Mouse (Mus musculus) ovary, postnatal 14 days (tissue): ENCODE data around the gene Col5a3.
A peak's percentile ranks its signal among the peaks of the same experiment; 100 is the strongest.

Experiments used
- DNase-seq: peaks from one replicate; pipeline ENCODE4 v3.0.0; 2022; ENCODE audit warnings: low spot score

Gene Col5a3

DNA sequence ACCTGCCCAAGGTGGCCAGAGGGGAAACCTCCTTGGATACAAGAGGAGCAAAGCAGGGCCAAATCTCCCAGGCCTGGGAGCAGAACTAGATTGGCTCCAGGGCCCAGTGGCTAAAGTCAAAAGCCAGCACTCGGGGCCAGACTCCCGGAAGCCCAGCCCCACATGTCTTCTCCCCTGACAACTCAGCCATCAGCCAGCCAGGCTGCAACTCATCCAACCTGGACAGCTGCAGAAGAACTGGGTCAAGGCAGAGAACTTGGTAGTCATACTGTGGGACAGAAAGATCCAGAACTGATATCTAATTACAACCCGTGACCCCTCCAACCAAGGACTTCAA lies 9.7 kb downstream of the Col5a3 start:
- no peak for DNase-seq

DNA sequence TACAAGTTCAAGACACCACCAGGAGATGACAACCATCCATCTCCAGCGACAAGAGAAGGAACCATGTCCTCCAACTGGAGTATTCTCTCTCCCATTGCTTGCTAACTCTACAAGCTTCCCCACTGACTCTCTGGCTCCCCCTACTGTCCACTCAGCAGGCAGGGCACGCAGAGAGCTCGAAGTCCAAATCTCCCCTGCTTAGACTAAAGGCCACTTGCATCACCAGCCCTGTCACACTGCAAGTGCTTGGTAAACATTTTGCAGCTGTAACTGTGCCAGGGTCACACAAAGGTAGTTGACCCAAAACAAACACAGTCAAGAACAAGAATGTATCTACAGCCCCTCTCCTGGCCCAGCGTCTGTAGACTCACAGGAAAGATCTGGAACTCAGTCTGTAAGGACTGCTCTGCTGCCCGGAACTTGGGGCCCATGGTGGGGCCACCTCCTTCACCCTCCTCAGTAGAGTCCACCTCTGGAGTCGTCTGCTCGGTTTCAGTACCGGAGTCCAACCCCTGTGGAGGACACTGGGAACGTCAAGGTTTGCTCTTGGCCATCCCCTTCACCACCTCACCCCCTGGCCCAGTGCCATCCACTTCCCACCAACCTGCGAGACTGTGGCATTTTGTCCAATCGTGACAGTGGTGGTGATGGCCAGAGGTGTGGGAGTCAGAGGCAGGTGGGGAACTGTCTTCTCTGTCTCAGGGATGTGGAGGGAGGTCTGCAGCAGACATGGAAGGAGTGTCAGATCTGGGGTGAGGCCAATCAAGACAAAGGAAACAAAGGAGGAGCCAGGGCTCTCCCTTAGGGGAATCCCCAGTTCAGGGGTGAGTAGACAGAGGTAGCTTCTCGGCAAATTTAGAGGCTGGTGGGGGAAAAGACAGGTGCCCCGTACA lies 10.4 kb downstream of the Col5a3 start:
- DNase-seq, result no peak

DNA sequence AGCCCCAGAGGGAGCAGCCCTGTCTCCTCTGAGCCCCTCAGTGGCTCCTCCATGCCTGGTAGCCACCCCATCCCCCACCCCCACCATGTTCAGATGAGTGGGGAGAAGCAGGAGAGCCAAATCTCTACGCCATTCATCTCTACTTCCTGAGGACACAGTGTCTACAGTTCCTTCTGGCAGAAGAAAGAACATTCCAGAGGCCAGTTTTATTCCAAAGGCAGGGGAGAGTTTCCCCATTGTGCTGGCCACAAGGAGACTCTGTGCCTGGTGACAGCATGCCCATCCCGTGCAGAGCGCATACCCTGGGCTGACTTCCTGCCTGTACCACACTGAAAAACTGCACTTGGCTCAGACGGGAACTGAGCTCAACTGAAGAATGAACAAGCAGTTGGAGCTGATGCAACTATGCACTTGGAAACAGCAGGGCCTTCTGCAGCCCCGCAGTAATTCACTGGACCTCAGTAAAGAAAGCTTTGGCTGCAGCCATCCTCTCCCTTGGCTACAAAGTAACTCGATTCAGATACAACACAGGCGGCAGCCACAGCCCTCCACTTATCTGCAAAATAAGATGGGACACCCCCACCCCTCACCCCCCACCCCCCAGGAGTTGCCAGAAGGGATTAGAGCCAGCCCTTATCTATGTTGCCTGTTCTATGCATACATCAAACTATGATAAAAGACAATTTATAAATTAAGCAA lies 20.6 kb downstream of the Col5a3 start:
- DNase-seq, result no peak

DNA sequence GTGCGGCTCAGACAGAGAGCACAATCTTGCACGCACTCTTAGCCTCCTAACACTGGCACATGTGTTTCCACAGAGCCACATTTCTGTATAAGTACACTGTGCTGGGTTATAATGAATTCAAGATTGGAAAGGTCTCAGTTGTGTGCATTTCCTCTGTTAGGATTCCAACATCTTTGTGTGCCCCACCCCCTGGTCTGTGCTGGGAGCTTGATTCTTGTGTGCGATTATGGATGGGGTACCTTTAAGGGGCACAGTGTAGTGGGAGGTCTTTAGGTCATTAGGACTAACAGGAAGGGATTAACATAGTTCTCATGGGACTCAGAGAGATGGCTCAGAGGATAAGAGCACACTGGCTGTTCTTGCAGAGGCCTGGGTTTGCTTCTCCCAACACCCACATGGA lies 24.5 kb downstream of the Col5a3 start:
- DNase-seq, result no peak

DNA sequence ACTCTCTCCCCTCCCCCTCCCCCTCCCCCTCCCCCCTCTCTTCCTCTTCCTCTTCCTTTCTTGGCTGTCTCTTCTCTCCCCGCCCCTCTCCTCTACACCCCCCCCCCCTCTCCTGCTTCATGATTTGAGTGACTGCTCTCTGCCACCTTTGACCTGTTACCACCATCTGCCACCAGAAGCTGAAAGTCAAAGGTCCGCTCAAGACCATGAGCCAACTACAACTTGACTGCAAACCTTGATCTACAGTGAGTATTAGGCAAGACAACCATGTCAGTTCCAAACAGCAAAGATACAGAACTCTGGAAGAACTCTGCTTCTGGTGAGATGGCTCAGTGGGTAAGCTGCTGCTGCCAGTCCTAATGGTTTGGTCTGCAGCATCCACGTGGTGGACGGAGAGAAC lies 25.2 kb downstream of the Col5a3 start:
- DNase-seq, result no peak

DNA sequence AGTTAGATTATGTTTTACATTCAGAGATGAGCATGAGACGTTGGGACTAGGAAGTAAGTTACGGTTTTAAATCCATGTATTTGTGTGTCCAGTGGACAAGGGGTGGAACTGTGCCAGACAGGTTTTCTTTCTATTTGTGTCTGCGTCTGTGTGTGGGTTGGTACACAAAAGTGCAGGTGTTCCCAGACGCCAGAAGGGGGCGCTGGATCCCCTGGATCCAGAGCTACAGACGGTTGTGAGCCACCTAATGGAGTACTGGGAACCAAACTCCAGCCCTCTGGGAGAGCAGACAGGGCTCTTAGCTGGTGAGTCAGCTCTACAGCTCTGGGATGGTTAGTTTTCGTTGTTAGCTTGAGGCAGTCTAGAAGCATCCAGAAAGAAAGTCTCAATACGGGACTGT lies 26.9 kb downstream of the Col5a3 start:
- no peak for DNase-seq

DNA sequence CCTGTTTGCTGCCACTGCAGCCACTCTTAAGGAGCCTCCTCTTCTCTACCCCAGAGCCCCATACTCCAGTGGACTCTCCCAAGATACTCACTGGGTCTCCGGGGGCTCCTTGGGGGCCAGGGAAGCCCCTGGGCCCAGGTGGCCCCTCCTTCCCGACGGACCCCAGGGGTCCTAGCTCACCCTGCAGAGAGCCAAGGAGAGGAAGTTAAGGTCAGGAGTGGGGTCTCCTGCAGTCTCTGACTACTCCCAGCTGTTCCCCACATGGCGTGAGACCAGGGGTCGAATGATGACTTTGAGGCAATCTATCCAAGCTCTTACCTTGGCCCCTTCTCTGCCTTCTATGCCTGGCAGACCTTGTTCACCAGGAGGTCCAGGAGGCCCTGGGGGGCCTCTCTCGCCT lies 29.8 kb downstream of the Col5a3 start:
- DNase-seq, result no peak

DNA sequence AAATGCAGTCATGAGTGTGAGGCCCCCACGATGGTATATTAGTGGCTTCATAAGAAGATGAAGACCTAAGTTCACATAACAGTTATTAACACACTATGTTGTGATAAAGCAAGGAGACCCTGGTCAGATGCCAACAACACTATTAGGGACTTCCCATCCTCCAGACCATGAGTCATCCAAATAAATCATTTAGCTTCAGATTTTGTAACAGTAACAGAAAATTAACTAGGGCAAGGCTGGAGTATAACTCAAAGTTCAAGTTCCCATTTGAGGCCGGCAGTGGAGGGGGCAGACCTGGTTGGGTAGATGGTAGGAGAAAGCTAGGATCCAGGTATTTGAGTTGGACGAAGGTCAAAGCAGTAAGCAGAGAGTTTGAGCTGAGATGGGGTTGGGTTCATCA lies 33.6 kb downstream of the Col5a3 start:
- DNase-seq, result no peak

DNA sequence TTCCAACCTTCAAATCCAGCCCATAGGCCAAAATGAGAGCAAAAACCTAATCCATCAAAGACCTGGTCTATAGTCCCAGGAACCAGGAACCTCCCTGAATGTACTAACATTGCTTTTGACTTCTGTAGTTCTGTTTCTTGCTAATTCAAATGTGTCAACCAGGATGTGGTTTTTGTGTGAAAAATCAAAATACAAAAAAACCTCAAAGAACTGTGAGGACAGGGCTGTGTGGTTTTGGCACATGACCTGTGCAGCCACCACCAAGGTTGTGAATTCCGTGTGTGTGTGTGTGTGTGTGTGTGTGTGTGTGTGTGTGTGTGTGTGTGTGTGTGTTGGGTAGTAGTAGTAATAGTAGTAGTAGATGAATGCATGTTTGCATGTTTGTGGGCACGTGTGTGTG lies 49.6 kb downstream of the Col5a3 start:
- DNase-seq, result no peak

DNA sequence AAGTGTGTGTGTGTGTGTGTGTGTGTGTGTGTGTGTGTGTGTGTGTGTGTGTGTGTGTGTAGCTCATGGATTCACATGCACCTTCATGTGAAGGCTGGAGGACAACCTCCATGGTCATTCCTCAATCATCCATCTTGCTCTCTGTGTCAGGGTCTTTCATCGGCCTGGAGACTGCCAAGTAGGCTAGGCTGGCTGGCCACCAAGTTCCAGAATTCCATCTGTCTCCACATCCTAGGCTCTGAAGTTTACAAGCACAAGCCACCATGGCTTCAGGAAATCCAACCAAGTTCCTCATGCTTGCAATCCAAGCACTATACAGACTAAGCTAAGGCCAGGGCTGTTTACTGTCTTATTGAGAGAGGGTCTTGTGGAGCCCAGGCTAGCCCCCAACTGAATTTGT lies 51.8 kb downstream of the Col5a3 start:
- DNase-seq, result no peak

DNA sequence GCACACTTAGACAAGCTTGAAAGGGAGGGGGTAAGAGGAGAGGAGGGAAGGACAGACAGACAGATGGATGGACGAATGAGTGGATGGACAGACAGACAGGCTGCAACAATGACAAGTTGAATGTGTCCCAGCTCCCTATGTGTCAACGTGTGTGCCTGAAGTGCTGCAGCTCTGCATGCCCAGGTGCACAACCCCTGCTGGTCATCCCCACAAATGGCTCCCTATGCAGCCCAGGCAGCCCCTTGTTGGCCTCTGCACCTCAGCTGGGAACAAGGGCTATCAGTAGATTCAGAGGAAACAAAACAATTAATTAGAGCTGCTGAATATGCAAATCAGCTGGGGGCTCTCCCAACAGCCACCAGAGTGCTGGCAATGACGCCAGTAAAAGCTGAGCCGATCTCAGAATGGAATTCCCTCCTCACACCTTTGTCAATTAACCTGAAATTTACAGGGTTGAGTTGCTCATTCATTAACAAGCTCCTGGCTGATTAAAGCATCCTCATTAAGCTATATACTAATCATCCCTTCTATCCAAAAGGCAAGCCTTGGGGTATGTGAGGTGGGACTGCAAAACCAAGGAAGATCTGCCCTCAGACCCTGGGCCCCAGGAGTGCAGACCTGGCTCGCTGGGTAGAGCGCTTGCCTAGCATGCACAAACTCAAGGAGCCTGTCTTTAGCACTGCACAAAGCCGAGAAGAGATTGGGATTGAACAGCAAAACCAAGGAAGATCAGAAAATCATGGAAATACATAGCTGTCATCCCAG lies 52.5 kb downstream of the Col5a3 start:
- no peak for DNase-seq

DNA sequence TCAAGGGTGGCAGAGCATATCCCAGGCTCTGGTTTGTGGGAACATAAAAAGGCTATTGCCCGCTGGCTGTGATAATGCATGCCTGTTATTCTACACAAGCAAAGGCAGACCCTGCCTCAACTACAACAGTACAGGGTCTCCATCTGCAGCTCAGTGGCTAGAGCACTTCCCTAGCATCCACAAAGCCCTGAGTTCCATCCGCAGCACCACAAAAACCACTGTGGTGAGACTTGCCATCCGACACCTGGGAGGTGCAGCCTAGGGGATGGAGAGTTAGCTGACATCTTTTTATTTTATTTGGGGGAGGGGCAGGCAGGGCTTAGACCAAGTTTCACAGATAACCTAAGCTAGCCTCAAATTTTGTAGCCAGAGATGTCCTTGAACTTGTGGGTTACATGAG lies 53.5 kb downstream of the Col5a3 start:
- no peak for DNase-seq

DNA sequence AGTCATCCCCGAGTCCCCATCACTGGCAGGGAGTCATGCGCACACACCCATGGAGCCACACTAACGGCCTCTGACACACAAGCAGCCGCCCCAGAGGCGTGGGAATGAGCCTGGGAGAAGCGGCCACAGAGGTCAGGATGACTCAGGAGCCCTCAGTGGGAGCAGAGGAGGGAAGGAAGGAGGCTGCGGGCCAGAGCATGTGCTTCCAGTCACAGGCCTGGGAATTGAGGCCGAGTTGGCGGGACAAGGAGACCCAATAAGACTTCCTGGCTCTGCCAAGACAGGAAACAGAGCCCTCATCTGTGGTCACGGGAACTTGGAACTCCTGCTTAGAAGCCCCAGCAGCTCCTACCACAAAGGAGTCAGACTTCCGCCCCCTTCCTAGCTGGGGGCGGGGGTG lies 54.1 kb downstream of the Col5a3 start:
- peak; percentile 30 for DNase-seq

DNA sequence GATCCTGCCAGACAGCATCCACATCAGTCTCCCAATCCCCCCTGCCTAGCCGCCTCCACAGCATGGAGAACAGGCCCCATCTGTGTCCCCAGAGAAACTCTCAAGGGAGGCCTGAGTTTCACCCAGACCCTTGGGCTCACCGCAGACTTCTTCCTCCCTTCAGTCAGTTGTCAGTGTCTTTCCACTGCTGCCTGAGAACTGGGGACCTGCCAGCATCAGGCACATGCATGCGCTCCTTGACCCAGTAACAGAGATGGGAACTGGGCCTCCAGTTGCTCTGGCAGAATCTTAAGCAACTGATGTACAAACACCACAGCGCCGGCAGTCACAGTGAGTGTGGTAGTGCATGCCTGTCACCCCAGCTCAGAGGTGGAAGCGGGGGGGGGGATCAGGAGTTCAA lies 56.0 kb downstream of the Col5a3 start:
- DNase-seq, result no peak

DNA sequence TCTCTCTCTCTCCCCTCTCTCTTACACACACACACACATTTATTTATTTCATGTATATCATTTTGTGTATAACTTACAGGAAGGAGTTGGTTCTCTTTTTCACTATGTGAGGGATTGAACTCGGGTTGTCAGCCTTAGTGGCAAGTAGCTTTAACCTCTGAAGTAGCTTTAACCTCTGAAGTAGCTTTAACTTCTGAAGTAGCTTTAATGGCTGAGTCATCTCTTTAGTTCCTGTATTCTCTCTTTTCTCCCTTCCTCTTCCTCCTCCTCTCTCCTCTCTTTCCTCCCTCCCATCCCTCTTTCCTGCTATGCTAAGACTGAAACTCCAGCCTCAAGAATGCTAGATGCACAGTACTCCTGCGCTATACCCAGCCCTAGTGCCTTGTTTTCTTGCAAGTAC lies 56.6 kb downstream of the Col5a3 start:
- DNase-seq, result no peak

DNA sequence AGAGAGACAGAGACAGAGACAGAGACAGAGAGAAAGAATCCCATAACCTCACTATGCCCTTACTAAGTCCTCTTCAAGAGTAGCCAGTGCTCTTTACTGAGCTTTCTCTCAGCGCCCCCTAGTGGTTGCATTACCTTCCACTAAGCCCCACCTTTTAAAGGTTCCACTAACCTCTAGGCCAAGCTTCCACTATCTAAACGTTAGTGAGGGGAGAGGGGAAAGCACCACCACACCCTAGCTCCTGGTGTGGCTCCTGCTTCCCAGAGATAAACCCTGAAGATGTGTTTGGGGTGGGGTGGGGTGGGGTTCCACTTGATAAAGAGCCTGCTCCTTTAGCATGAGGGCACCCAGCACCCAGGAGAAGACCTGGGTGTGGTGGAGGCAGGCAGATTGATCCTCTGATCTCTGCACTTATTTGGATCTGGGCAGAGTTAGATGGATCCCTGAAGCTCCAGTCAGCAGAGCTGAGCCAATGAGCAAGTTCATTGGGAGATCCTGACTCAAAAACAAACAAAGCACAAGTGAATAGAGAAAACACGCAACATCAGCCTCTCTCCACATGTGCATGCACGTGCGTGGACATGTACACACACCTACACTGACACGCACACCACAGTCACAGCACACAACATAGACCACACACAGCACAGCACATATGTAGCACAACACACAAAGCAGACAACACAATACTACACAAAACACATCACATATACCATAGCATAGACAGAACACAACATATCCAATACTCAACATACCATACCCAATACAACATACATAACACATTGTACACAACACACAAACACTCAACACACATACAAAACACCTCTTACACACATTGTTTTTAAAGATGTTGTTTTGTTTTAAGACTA lies 57.5 kb downstream of the Col5a3 start:
- DNase-seq, result peak; percentile 57

DNA sequence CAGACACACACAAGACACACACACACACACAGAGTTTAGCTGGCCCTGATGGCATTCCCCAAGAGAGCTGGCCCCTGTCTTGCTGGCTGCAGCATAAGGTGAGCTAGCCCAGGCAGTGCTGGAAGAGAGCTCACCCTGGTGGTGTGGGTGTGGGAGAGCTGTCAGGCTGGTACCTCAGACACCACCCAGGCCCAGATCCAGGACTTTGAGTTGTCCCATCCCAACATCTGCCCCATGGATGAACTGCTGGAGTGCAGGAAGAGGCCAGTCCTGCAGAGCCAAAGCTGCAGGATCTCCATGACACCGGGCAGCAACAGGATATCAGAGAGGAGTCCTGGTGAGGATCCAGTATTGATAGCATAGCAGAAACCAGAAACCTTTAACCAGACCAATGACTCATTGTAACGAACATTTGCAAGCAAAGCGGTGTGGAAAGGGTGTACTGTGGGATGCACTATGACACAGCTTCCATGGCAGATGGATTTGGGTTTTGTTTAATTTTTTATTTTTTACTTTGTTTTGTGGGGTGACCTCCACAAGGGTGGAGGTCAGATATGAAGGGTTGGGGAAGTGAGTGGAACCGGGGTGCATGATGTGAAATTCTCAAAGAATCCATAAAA lies 58.7 kb downstream of the Col5a3 start:
- DNase-seq, result no peak

DNA sequence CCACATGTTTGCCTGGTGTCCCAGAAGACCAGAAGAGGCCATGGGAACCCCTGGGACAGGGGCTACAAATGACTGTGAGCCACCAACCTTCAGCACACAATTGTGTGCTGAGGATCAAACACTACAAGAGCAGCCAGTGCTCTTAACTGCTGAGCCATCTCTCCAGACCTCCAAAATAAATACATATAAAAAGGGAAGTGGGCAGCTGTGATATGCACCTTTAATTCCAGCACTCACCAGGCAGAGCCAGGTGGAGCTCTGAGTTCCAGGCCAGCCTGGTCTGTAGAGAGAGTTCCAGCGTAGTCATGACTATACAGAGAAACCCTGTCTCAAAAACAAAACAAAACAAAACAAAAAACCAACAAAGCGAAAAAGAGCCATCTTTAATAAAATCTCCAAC lies 60.5 kb downstream of the Col5a3 start:
- no peak for DNase-seq

DNA sequence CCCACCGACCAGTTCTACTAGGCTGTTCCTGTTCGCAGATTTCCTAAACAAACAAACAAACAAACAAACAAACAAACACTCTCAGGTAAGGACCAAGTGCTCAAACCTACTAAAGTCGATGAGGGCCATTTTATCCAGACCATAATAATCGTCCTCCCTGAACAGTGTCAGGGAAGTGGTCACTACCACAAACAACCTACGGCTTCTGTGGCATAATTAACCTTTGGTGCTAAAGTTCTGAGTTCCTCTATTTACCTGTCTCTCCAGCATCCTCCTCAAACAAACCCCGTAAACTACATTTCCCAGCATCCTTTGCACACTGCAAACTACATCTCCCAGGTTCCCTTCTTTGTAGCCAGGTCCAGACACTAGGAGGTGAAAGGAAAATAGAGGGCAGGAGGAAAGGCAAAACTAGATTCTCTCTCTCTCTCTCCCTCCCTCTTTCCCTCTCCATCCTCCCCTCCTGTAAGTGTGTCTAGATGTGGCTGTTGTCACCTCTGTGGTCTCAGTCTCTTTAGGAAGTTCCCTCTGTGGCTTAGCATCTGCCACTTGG lies 63.3 kb downstream of the Col5a3 start:
- no peak for DNase-seq

DNA sequence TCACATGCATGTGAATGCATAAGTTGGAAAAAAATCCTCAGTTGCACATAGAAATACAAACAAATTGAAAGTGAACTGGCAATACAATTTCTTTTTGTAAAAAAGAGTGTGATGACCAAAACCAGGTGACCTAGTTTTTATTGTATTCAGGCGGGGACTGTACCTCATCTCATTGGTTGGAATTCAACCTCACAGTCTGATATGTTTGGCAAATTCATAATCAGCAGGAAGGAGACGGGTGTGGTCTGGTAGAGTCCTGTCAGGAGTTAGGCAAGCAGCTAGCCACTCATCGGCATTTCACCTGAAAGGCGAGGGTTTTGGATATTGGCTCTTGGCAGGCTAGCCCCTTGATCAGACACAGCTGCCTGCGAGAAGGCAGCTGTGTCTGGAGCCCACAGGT lies 65.7 kb downstream of the Col5a3 start:
- DNase-seq, result no peak

DNA sequence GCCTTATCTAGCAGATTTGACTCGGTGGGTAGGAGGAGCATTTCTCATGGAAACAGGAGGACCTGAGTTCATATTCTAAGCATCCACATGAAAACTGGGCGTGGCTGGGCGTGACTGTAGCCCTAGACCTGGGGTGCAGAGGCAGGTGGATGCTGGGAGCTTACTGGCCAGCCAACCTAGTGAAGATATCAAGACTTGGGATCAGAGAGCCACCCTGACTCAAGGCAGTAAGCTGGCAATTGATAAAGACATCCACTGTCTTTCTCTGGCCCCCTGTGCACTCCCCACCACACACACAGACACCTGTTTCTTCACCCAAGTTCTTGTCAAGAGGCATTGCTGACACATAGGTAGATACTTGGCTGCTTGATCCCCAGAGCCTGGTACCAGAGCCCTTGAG lies 66.3 kb downstream of the Col5a3 start:
- DNase-seq, result no peak
